Mouse (Mus musculus) adrenal gland, postnatal 4 days (tissue): ENCODE measurements around the gene Fam222b. TPM values are rescaled to one million over a fixed set of nuclear protein-coding genes. Genes with fewer than 3 reads are reported as not detected.
"Not testable (repeated sequence)": the region's sequence is repeated elsewhere in the genome, so short reads cannot be mapped to it uniquely, and the experiment has no call there.

Experiments used
- DNase-seq, 2 experiments: peaks; one replicate each; pipeline ENCODE4 v3.0.0; 2021 to 2022; ENCODE audit warnings: low spot score in 2 of 2, mixed read lengths in 2 of 2
- total RNA-seq, 2 experiments: library from RNA; stranded (reverse); gene quantifications; 2 replicates each; pipeline ENCODE4 v1.2.3; 2021

Gene Fam222b
- total RNA-seq, 2 experiments from 2014 or later: 20.3 to 22.1 TPM

GRCm38 (mm10) chr11:78134344-78134743 lies 39.9 kb downstream of the Fam222b start:
- no peak for DNase-seq

- DNase-seq: not testable (repeated sequence)
These were observed 40.9 kb downstream of the Fam222b start for GRCm38 (mm10) chr11:78135314-78135713.

GRCm38 (mm10) chr11:78136132-78136531 lies 41.7 kb downstream of the Fam222b start:
- DNase-seq: no peak

GRCm38 (mm10) chr11:78137584-78137983 lies 43.1 kb downstream of the Fam222b start:
- no peak for DNase-seq

- no peak for DNase-seq
These were observed 43.6 kb downstream of the Fam222b start for GRCm38 (mm10) chr11:78138023-78138422.

- DNase-seq: no peak
These were observed 46.2 kb downstream of the Fam222b start for GRCm38 (mm10) chr11:78140665-78141064.

- DNase-seq: no peak
These were observed 49.1 kb downstream of the Fam222b start for GRCm38 (mm10) chr11:78143520-78143919.

GRCm38 (mm10) chr11:78146168-78146567 lies 51.7 kb downstream of the Fam222b start:
- no peak for DNase-seq

GRCm38 (mm10) chr11:78146707-78147543 lies 52.5 kb downstream of the Fam222b start:
- no peak for DNase-seq

GRCm38 (mm10) chr11:78151161-78151560 lies 56.7 kb downstream of the Fam222b start:
- DNase-seq: no peak

GRCm38 (mm10) chr11:78152299-78153231 lies 58.1 kb downstream of the Fam222b start:
- DNase-seq: no peak

- no peak for DNase-seq
These were observed 59.3 kb downstream of the Fam222b start for GRCm38 (mm10) chr11:78153778-78154177.

- DNase-seq: no peak
These were observed 61.2 kb downstream of the Fam222b start for GRCm38 (mm10) chr11:78155674-78156073.

GRCm38 (mm10) chr11:78156156-78156699 lies 61.8 kb downstream of the Fam222b start:
- DNase-seq: no peak

- no peak for DNase-seq
These were observed 64.6 kb downstream of the Fam222b start for GRCm38 (mm10) chr11:78159096-78159495.

GRCm38 (mm10) chr11:78159557-78159956 lies 65.1 kb downstream of the Fam222b start:
- DNase-seq: no peak

- DNase-seq: no peak
These were observed 65.7 kb downstream of the Fam222b start for GRCm38 (mm10) chr11:78160171-78160570.

GRCm38 (mm10) chr11:78160675-78161074 lies 66.2 kb downstream of the Fam222b start:
- DNase-seq: no peak

- DNase-seq: no peak
These were observed 66.7 kb downstream of the Fam222b start for GRCm38 (mm10) chr11:78161169-78161568.

GRCm38 (mm10) chr11:78161968-78162367 lies 67.5 kb downstream of the Fam222b start:
- DNase-seq: no peak

GRCm38 (mm10) chr11:78162504-78162903 lies 68.0 kb downstream of the Fam222b start:
- DNase-seq: no peak

GRCm38 (mm10) chr11:78163045-78163444 lies 68.6 kb downstream of the Fam222b start:
- no peak for DNase-seq
